Mouse (Mus musculus) thymus, adult 2 months (tissue): ENCODE data around the gene Gm4969. TPM values are rescaled to one million over a fixed set of nuclear protein-coding genes. Genes with fewer than 3 reads are reported as not detected.

Experiments used
- DNase-seq: peaks from one replicate; pipeline ENCODE4 v3.0.0; 2021
- H3K27ac ChIP-seq: fragments of 200-500 bp; 2 replicates; pipeline ENCODE4 v1.5.1; 2012; ENCODE audit warnings: low read length, control low read depth; ENCODE audit not compliant: control insufficient read depth, insufficient read depth
- H3K27me3 ChIP-seq: fragments of 200-500 bp; 2 replicates; pipeline ENCODE4 v1.6.1; 2012; ENCODE audit warnings: mild to moderate bottlenecking, low read length, moderate library complexity, mixed read lengths; ENCODE audit not compliant: control insufficient read depth, insufficient read depth
- H3K36me3 ChIP-seq: fragments of 200-500 bp; 2 replicates; pipeline ENCODE4 v1.6.1; 2012; ENCODE audit warnings: mild to moderate bottlenecking, low read length, moderate library complexity; ENCODE audit not compliant: control insufficient read depth, insufficient read depth
- H3K4me1 ChIP-seq: fragments of 200-500 bp; replicated peaks from 2 replicates; pipeline ENCODE4 v1.6.1; 2012; ENCODE audit warnings: low read length; ENCODE audit not compliant: control insufficient read depth, insufficient read depth
- H3K4me3 ChIP-seq: fragments of 200-500 bp; 2 replicates; pipeline ENCODE4 v1.5.1; 2012; ENCODE audit warnings: mild to moderate bottlenecking, low read length, control low read depth, moderate library complexity; ENCODE audit not compliant: control insufficient read depth, insufficient read depth
- CTCF ChIP-seq: fragments of 200-500 bp; IDR thresholded peaks from 2 replicates; pipeline ENCODE4 v1.5.1; 2012; ENCODE audit warnings: mild to moderate bottlenecking, control low read depth, low read length, moderate library complexity, borderline replicate concordance; ENCODE audit not compliant: control insufficient read depth, poor library complexity, insufficient read depth; ENCODE audit errors: extremely low read depth
- POLR2A ChIP-seq: fragments of 200-500 bp; IDR thresholded peaks from 2 replicates; pipeline ENCODE4 v1.6.1; 2012; ENCODE audit warnings: mild to moderate bottlenecking, low read length, control low read depth, moderate library complexity; ENCODE audit not compliant: control insufficient read depth, poor library complexity, insufficient read depth; ENCODE audit errors: extremely low read depth
- WGBS: fragments of 180-500 bp; shearing (Covaris S2); methylation state at CpG from one replicate; pipeline ENCODE4 v1.1.7; 2018; 5-methylcytosine and 5-hydroxymethylcytosine counted together
- polyA plus RNA-seq: library from polyadenylated mRNA; depleted of rRNA; stranded (reverse); fragments of >200 nt; gene quantifications from 2 replicates; pipeline ENCODE4 v1.2.3, GENCODE M21; 2012; rRNA removed

Gene Gm4969
- 0.24 and 0.31 TPM in 2 replicates for polyA plus RNA-seq

DNA sequence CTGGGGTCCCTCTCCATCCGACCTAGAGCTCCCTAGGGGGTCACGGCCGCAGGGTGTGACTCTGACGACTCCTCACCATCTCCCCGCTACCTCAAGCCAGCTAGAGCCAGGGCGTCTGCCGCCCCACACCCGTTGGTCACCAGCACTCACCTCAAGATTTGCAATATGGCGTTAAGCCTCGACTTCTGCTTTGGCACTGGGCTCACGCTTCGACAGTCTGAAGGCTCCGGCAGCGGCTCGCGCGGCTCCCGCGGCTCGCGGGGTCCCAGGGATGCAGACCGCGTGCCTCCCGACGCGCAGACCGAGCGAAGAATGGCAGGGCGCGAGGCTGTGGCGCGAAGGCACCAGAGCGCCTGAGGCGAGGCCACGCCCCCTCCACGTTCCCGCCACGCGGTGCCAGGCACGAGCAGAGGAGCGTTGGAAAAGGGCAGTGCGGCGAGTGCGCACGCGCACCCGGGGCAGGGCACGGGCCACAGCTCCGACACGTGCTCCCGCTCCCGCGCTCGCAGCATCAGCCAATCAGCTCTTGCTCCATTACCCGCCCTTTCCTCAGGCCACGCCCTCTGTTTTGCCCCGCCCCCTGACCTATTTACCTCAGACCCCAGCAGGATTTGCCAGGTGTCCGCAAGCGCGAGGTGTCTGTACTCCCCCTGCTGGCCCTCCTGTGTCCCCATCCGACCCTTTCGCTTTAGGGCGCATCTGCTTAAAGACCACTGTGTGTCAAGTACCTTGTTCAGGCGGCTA lies at the start of gene Gm4969:
Gm4969 (minus strand) TSS at position 341 of the 744 bp plus-strand sequence.
- Histone ChIP-seq H3K27ac (no peak within 1 kb of the TSS), H3K36me3 (no peaks in the 10 kb centered on the region), H3K4me1 (peaks cover 7% of the 10 kb centered on the region), H3K4me3 (no peak within 1 kb of the TSS), H3K27me3 (no peaks in the 10 kb centered on the region)
- DNase-seq = peak; percentile 52
- 51% methylated on average over 64 of the region's 64 CpGs for WGBS
- TF ChIP-seq POLR2A (no peak), CTCF (no peak)

- no peak for DNase-seq
- no peak for TF ChIP-seq CTCF
- Histone ChIP-seq H3K27ac (no peak overlapping the region), H3K4me3 (no peak overlapping the region), H3K36me3 (no peaks in the 10 kb centered on the region), H3K4me1 (peaks cover 20% of the 10 kb centered on the region), H3K27me3 (no peaks in the 10 kb centered on the region; the same call in 1 of the 2 replicates)
- WGBS = 79% methylated on average over 3 of the region's 3 CpGs
Measured at GRCm38 (mm10) chr7:19166990-19167389, 48.8 kb upstream of the Gm4969 start.

- Histone ChIP-seq H3K36me3 (no peaks in the 10 kb centered on the region), H3K27ac (no peak within 1 kb of the TSS), H3K4me3 (no peak within 1 kb of the TSS), H3K4me1 (peaks cover 20% of the 10 kb centered on the region), H3K27me3 (no peaks in the 10 kb centered on the region; the same call in 1 of the 2 replicates)
- WGBS = 18% methylated on average over 14 of the region's 14 CpGs
- TF ChIP-seq POLR2A (no peak), CTCF (no peak)
- no peak for DNase-seq
Measured at GRCm38 (mm10) chr7:19165656-19166423, 47.7 kb upstream of the Gm4969 start, which contains the start of gene Gipr. Gipr (minus strand) TSS chr7:19166127.

- Histone ChIP-seq H3K4me3 (no peak overlapping the region), H3K27me3 (no peaks in the 10 kb centered on the region; the same call in 1 of the 2 replicates), H3K4me1 (peaks cover 26% of the 10 kb centered on the region), H3K36me3 (no peaks in the 10 kb centered on the region), H3K27ac (no peak overlapping the region)
- 8% methylated on average over 13 of the region's 13 CpGs for WGBS
- DNase-seq = no peak
- TF ChIP-seq POLR2A (no peak), CTCF (no peak)
Measured at GRCm38 (mm10) chr7:19164978-19165377, 46.8 kb upstream of the Gm4969 start.

GRCm38 (mm10) chr7:19164189-19164588 lies 46.0 kb upstream of the Gm4969 start:
- TF ChIP-seq CTCF (no peak), POLR2A (no peak)
- no peaks in the 10 kb centered on the region for H3K36me3 ChIP-seq
- H3K4me3 ChIP-seq = no peak overlapping the region
- peaks cover 29% of the 10 kb centered on the region for H3K4me1 ChIP-seq
- DNase-seq = no peak
- H3K27ac ChIP-seq = no peak overlapping the region
- WGBS = 4% methylated on average over 6 of the region's 6 CpGs
- no peaks in the 10 kb centered on the region; the same call in 1 of the 2 replicates for H3K27me3 ChIP-seq

- no peak overlapping the region for H3K4me3 ChIP-seq
- no peak overlapping the region for H3K27ac ChIP-seq
- peaks cover 29% of the 10 kb centered on the region for H3K4me1 ChIP-seq
- TF ChIP-seq CTCF (no peak), POLR2A (no peak)
- 56% methylated on average over 12 of the region's 12 CpGs for WGBS
- no peak for DNase-seq
- H3K27me3 ChIP-seq = no peaks in the 10 kb centered on the region; the same call in 1 of the 2 replicates
- H3K36me3 ChIP-seq = no peaks in the 10 kb centered on the region
Measured at GRCm38 (mm10) chr7:19163752-19164151, 45.6 kb upstream of the Gm4969 start.
